Mouse (Mus musculus): ENCODE results near the gene Gucd1. TPM values are rescaled to one million over a fixed set of nuclear protein-coding genes. Genes with fewer than 3 reads are reported as not detected.

Gene Gucd1
- polyA plus RNA-seq, 1 experiment from 2014 or later = 22.4 TPM

DNA sequence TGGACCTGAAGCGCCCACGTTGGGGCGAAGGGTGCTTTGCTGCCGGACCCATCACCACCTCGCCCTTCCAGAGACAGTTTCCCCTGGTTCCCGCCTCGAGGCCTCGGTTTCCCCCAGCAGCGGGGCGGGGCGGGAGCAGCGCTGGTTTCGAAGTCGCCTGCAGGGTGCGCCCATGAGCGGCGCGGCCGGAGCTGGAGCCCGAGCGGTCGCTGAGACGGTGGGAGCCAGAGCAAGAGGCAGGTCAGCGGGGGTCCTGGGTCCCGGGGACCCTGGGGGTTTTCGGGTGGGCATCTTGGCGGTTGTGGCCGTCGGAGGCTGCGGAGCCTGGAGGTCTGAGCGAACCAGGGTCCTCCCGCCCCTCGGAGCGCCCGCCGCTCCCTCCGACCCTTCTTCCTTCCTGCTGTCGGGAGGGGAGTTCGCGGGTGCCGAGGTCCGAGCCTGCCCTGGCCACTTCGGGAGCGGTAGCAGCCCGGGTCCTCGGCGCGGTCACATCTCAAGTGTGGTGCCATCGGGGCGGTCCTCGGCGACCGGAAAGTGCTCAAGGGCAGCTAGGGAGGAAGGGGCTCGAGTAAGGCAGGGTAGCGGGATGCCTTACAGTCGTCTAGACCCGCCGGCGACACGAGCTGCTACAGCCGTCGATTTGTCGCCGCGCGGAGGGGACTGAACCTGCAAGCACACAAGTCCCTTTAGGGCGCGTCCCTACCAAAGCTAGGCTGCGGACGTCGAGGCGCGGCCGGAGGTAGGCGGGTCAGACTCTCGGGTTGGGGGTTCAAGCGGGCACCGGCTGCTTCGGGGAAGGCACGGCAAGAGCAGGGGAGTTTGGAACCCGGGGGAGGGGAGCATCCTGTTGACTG, 200.6 kb downstream of the Gucd1 start:
- H3K4me1 ChIP-seq = peaks cover 45% of the 10 kb centered on the region
- peak overlapping the region; percentile 87 for H3K4me2 ChIP-seq

DNA sequence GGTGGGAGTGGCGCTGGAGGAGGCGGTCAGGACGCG, 201.1 kb downstream of the Gucd1 start, which contains the start of gene Adora2a:
Gene Adora2a, plus strand, starts transcription at position 6 of the 36 bp plus-strand sequence.
- peak within 1 kb of the TSS; percentile 85 for H3K9ac ChIP-seq
- peaks cover 14% of the 10 kb centered on the region; the same call in 1 of the 2 replicates for H3K36me3 ChIP-seq
- peaks cover 34% of the 10 kb centered on the region for H3K27me3 ChIP-seq (replicated peaks)
- H3K4me3 ChIP-seq = peak within 1 kb of the TSS; percentile 70
- no peak for ATAC-seq (ENCODE audit: extremely low read depth, insufficient number of reproducible peaks, low FRiP score, low TSS enrichment)
- peak within 1 kb of the TSS; percentile 87 for H3K4me2 ChIP-seq
- peak within 1 kb of the TSS; percentile 63 for H3K27ac ChIP-seq (replicated peaks)
- H3K9me3 ChIP-seq = no peaks in the 10 kb centered on the region
- 0% methylated on average over 4 of the region's 4 CpGs for WGBS
- peaks cover 45% of the 10 kb centered on the region for H3K4me1 ChIP-seq

More for the DNA sequence above, 200.6 kb downstream of the Gucd1 start:
- H3K4me3 ChIP-seq = peak overlapping the region; percentile 70
- WGBS = under 1% methylated on average over 81 of the region's 81 CpGs
- H3K9ac ChIP-seq = peak overlapping the region; percentile 85
- ATAC-seq (ENCODE audit: extremely low read depth, insufficient number of reproducible peaks, low FRiP score, low TSS enrichment) = no peak
- H3K9me3 ChIP-seq = no peaks in the 10 kb centered on the region
- H3K27me3 ChIP-seq (replicated peaks) = peaks cover 34% of the 10 kb centered on the region
- peak overlapping the region; percentile 63 for H3K27ac ChIP-seq (replicated peaks)
- H3K36me3 ChIP-seq = peaks cover 10% of the 10 kb centered on the region; the same call in 1 of the 2 replicates

DNA sequence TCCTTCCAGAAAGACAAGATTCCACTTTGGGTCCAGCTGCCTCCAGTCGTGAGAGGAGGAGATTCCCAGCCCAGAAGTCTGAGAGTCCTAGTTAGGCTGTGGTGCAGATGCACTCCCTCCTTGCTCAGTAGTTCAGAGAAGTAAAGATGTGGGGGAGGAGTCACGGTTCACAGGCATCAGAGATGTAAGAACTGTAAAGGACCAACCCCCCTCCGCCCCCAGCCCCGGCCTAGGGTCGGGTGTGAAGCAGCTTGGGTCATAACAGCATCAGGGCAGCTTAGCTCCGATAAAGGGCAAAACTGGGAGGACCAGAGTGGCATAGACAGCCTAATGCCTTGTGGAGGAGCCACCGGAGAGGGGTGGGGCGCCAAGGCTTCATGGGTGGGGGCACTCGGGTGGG, 201.3 kb downstream of the Gucd1 start:
- Histone ChIP-seq H3K36me3 (peaks cover 17% of the 10 kb centered on the region), H3K9ac (peak overlapping the region; percentile 85), H3K4me2 (peak overlapping the region; percentile 87), H3K9me3 (no peaks in the 10 kb centered on the region), H3K27me3 (replicated peaks) (peaks cover 34% of the 10 kb centered on the region), H3K4me3 (peak overlapping the region; percentile 70), H3K27ac (replicated peaks) (peak overlapping the region; percentile 1; the same call in 1 of the 2 replicates), H3K4me1 (peaks cover 45% of the 10 kb centered on the region)
- no peak for ATAC-seq (ENCODE audit: extremely low read depth, insufficient number of reproducible peaks, low FRiP score, low TSS enrichment)
- 7% methylated on average over 9 of the region's 9 CpGs for WGBS

DNA sequence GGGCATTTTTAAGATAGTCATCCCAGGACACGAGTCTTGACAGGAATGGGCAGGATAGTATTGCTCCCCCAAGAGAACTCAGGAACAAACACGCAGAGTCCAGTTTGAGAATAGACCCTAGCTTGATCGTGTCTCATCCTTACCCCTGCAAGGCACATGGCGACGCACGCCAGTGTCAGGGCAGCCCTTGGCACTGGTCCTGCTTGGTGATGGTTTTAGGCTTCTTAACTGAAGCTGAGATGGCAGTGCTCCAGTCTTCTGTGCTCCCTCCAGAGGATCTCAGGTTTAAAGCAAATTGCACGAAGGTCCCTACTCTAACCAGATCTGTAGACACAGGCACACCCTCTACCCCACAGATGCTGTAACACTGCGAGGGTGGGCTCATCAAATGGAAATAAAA, 202.0 kb downstream of the Gucd1 start:
- Histone ChIP-seq H3K9ac (peak overlapping the region; percentile 37; the same call in 1 of the 2 replicates), H3K4me2 (peak overlapping the region; percentile 87; the same call in 1 of the 2 replicates), H3K27me3 (replicated peaks) (peaks cover 34% of the 10 kb centered on the region), H3K4me3 (no peak overlapping the region), H3K36me3 (peaks cover 24% of the 10 kb centered on the region), H3K4me1 (peaks cover 45% of the 10 kb centered on the region), H3K9me3 (no peaks in the 10 kb centered on the region), H3K27ac (replicated peaks) (no peak overlapping the region)
- ATAC-seq (ENCODE audit: extremely low read depth, insufficient number of reproducible peaks, low FRiP score, low TSS enrichment) = no peak
- 72% methylated on average over 8 of the region's 8 CpGs for WGBS

- WGBS = 52% methylated on average over 6 of the region's 6 CpGs
- peak; percentile 29 for ATAC-seq (ENCODE audit: extremely low read depth, insufficient number of reproducible peaks, low FRiP score, low TSS enrichment)
Measured at GRCm38 (mm10) chr10:75314190-75314980, 203.4 kb downstream of the Gucd1 start.

GRCm38 (mm10) chr10:75312361-75312760, 205.4 kb downstream of the Gucd1 start:
- H3K4me1 ChIP-seq = peaks cover 52% of the 10 kb centered on the region

More at GRCm38 (mm10) chr10:75314190-75314980, 203.4 kb downstream of the Gucd1 start:
- no peaks in the 10 kb centered on the region for H3K9me3 ChIP-seq
- H3K9ac ChIP-seq = no peak overlapping the region
- peaks cover 23% of the 10 kb centered on the region for H3K27me3 ChIP-seq (replicated peaks)
- no peak overlapping the region for H3K4me2 ChIP-seq
- peaks cover 37% of the 10 kb centered on the region for H3K36me3 ChIP-seq
- H3K4me3 ChIP-seq = no peak overlapping the region
- 0 out of 2 replicates have a peak overlapping the region, but pooled peaks have one; percentile 26 for H3K27ac ChIP-seq (replicated peaks)
- peaks cover 51% of the 10 kb centered on the region for H3K4me1 ChIP-seq

DNA sequence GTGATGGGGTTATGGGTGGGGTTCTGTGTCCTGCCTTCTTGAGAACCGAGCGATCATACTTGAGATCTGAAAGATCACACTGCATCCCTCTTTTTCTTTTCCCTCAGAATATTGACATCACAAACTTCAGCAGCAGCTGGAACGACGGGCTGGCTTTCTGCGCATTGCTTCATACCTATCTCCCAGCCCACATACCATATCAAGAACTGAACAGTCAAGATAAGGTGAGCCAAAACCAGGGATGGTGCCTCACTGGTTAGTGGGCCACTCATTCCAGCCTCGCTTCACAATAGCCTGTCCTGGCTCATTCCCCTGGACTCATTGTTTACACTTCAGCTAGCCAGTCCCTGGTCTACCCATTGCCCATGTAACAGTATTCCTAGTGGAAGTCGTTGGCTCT, 210.6 kb downstream of the Gucd1 start:
- no peak overlapping the region for H3K4me2 ChIP-seq
- H3K4me3 ChIP-seq = no peak overlapping the region
- no peaks in the 10 kb centered on the region for H3K9me3 ChIP-seq
- H3K27ac ChIP-seq (replicated peaks) = no peak overlapping the region
- peaks cover 74% of the 10 kb centered on the region for H3K36me3 ChIP-seq
- WGBS = 84% methylated on average over 7 of the region's 7 CpGs
- H3K9ac ChIP-seq = no peak overlapping the region
- H3K4me1 ChIP-seq = peaks cover 48% of the 10 kb centered on the region
- ATAC-seq (ENCODE audit: extremely low read depth, insufficient number of reproducible peaks, low FRiP score, low TSS enrichment) = no peak
- H3K27me3 ChIP-seq (replicated peaks) = no peaks in the 10 kb centered on the region

More at GRCm38 (mm10) chr10:75312361-75312760, 205.4 kb downstream of the Gucd1 start:
- Histone ChIP-seq H3K9me3 (no peaks in the 10 kb centered on the region), H3K4me2 (no peak overlapping the region), H3K4me3 (no peak overlapping the region), H3K9ac (no peak overlapping the region), H3K27me3 (replicated peaks) (peaks cover 4% of the 10 kb centered on the region), H3K36me3 (peaks cover 58% of the 10 kb centered on the region), H3K27ac (replicated peaks) (no peak overlapping the region)
- 77% methylated on average over 7 of the region's 7 CpGs for WGBS
- ATAC-seq (ENCODE audit: extremely low read depth, insufficient number of reproducible peaks, low FRiP score, low TSS enrichment) = no peak

GRCm38 (mm10) chr10:75304413-75304812, 213.4 kb downstream of the Gucd1 start:
- Histone ChIP-seq H3K4me1 (peaks cover 65% of the 10 kb centered on the region), H3K36me3 (peaks cover 63% of the 10 kb centered on the region), H3K4me2 (no peak overlapping the region), H3K4me3 (no peak overlapping the region), H3K27ac (replicated peaks) (peak overlapping the region; percentile 76), H3K9me3 (no peaks in the 10 kb centered on the region), H3K9ac (peak overlapping the region; percentile 52), H3K27me3 (replicated peaks) (no peaks in the 10 kb centered on the region)
- no peak for ATAC-seq (ENCODE audit: extremely low read depth, insufficient number of reproducible peaks, low FRiP score, low TSS enrichment)
- WGBS = 43% methylated on average over 6 of the region's 6 CpGs

DNA sequence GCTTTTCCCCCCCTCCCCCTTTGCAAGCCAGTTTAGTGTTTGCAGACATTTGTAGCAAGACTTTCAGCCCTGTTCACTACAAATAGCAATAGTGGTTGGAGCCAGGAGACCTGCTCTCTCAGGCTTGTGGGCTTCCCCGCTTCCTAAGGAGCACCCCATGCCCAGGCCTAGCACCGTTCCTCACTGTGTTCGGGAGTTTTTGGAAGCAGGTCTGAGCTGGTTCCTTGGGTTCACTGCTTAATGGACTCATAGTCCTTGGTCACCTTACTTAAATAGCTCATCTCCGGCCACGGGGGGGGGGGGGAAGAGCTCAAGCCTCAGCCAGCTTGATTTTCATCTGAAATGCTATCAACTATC, 213.7 kb downstream of the Gucd1 start:
- Histone ChIP-seq H3K36me3 (peaks cover 62% of the 10 kb centered on the region), H3K9ac (peak overlapping the region; percentile 52; the same call in 1 of the 2 replicates), H3K4me2 (no peak overlapping the region), H3K9me3 (no peaks in the 10 kb centered on the region), H3K27me3 (replicated peaks) (no peaks in the 10 kb centered on the region), H3K27ac (replicated peaks) (peak overlapping the region; percentile 76), H3K4me3 (no peak overlapping the region), H3K4me1 (peaks cover 65% of the 10 kb centered on the region)
- ATAC-seq (ENCODE audit: extremely low read depth, insufficient number of reproducible peaks, low FRiP score, low TSS enrichment) = no peak
- WGBS = 72% methylated on average over 5 of the region's 5 CpGs

- no peaks in the 10 kb centered on the region for H3K9me3 ChIP-seq
- H3K36me3 ChIP-seq = peaks cover 62% of the 10 kb centered on the region
- peak overlapping the region; percentile 52; the same call in 1 of the 2 replicates for H3K9ac ChIP-seq
- no peaks in the 10 kb centered on the region for H3K27me3 ChIP-seq (replicated peaks)
- no peak overlapping the region for H3K4me2 ChIP-seq
- peaks cover 59% of the 10 kb centered on the region for H3K4me1 ChIP-seq
- no peak overlapping the region for H3K4me3 ChIP-seq
- WGBS = 66% methylated on average over 8 of the region's 8 CpGs
- no peak for ATAC-seq (ENCODE audit: extremely low read depth, insufficient number of reproducible peaks, low FRiP score, low TSS enrichment)
- peak overlapping the region; percentile 76 for H3K27ac ChIP-seq (replicated peaks)
Measured at GRCm38 (mm10) chr10:75303324-75304048, 214.3 kb downstream of the Gucd1 start.

DNA sequence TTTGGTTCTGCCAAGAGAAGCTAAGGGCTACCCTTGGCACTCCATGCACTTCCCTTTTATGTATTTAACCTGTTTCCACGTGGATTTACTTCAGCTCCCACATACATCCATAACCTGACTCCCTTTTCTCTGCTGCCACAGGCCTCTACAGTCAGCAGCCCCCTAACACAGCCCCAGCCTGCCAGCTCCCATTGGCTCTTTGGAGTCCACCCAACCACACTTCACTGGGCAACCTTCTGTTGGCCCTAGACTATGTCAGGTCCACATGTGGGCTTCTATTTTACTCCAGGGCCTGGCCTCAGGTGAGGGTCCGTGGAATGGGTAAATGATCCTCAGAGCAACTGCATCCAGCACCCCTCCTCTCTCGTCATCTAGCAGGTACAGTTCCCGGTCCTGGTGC, 215.2 kb downstream of the Gucd1 start:
- 86% methylated on average over 4 of the region's 4 CpGs for WGBS
- Histone ChIP-seq H3K4me3 (no peak overlapping the region), H3K4me2 (no peak overlapping the region), H3K36me3 (peaks cover 56% of the 10 kb centered on the region), H3K9ac (no peak overlapping the region), H3K27ac (replicated peaks) (peak overlapping the region; percentile 36; the same call in 1 of the 2 replicates), H3K9me3 (no peaks in the 10 kb centered on the region), H3K4me1 (peaks cover 59% of the 10 kb centered on the region), H3K27me3 (replicated peaks) (no peaks in the 10 kb centered on the region)
- no peak for ATAC-seq (ENCODE audit: extremely low read depth, insufficient number of reproducible peaks, low FRiP score, low TSS enrichment)

All from heart, embryonic 13.5 days (tissue).